Mouse (Mus musculus): Measurements from ENCODE around the gene Cdk5r2.

- no peak for TF ChIP-seq CTCF (conservative IDR thresholded peaks at IDR 0.05; ENCODE audit: low read length)
- TF ChIP-seq POU5F1 (IDR thresholded peaks at IDR 0.05; ENCODE audit: borderline replicate concordance, low read length), result no peak
- TF ChIP-seq NANOG (IDR thresholded peaks at IDR 0.05; ENCODE audit: borderline replicate concordance, low read length), result no peak
These were observed 36.2 kb upstream of the Cdk5r2 start for GRCm38 (mm10) chr1:74818509-74818908.
